Mouse (Mus musculus) myocyte (in vitro differentiated cells): Measurements from ENCODE around the gene Nuak1. TPM values are rescaled to one million over a fixed set of nuclear protein-coding genes. Genes with fewer than 3 reads are reported as not detected.

Source experiments
- H3K27me3 ChIP-seq: one replicate; pipeline ENCODE4 v1.6.1; 2011; ENCODE audit not compliant: control insufficient read depth, insufficient read depth, insufficient read length
- H3K36me3 ChIP-seq: one replicate; pipeline ENCODE4 v1.6.1; 2011; ENCODE audit not compliant: control insufficient read depth, insufficient read depth
- H3K4me2 ChIP-seq: one replicate; pipeline ENCODE4 v1.6.1; 2011; ENCODE audit warnings: low read depth, control low read depth
- H3K4me3 ChIP-seq: one replicate; pipeline ENCODE4 v1.5.1; 2011; ENCODE audit warnings: mild to moderate bottlenecking, control low read depth, moderate library complexity
- H3K79me2 ChIP-seq: one replicate; pipeline ENCODE4 v1.6.1; 2011; ENCODE audit not compliant: control insufficient read depth, insufficient read depth
- H3ac ChIP-seq: one replicate; pipeline ENCODE4 v1.6.1; 2011; ENCODE audit not compliant: control insufficient read depth, insufficient read length
- CEBPB ChIP-seq: IDR thresholded peaks from 2 replicates; pipeline ENCODE4 v1.6.1; 2011; ENCODE audit warnings: mild to moderate bottlenecking, moderate library complexity; ENCODE audit not compliant: poor library complexity, insufficient read depth, severe bottlenecking
- E2F4 ChIP-seq: IDR thresholded peaks from one replicate; pipeline ENCODE4 v1.6.1; 2011; ENCODE audit warnings: mild to moderate bottlenecking, control low read depth, moderate library complexity; ENCODE audit not compliant: insufficient read depth
- MAX ChIP-seq: IDR thresholded peaks from one replicate; pipeline ENCODE4 v1.6.1; 2011; ENCODE audit warnings: low read depth, mild to moderate bottlenecking, control low read depth
- MYOD1 ChIP-seq, 3 experiments: IDR thresholded peaks; one replicate each; pipeline ENCODE4 v1.6.1; 2011; ENCODE audit warnings: control low read depth in 2 of 3, low read depth in 2 of 3, mild to moderate bottlenecking in 2 of 3, moderate library complexity in 1 of 3; ENCODE audit not compliant: insufficient read length in 2 of 3, control insufficient read depth in 1 of 3
- MYOG ChIP-seq, 3 experiments: IDR thresholded peaks; one replicate each; pipeline ENCODE4 v1.6.1; 2011; ENCODE audit warnings: control low read depth in 2 of 3, low read depth in 2 of 3, mild to moderate bottlenecking in 2 of 3; ENCODE audit not compliant: insufficient read length in 2 of 3, control insufficient read depth in 1 of 3, insufficient read depth in 1 of 3
- POLR2A ChIP-seq: IDR thresholded peaks from one replicate; pipeline ENCODE4 v1.6.1; 2011; ENCODE audit warnings: low read depth, mild to moderate bottlenecking, control low read depth, moderate library complexity; ENCODE audit not compliant: insufficient read length
- POLR2AphosphoS2 ChIP-seq: IDR thresholded peaks from one replicate; pipeline ENCODE4 v1.6.1; 2011; ENCODE audit warnings: low read depth, control low read depth; ENCODE audit not compliant: insufficient read length
- REST ChIP-seq: IDR thresholded peaks from one replicate; pipeline ENCODE4 v1.6.1; 2011; ENCODE audit warnings: mild to moderate bottlenecking, control low read depth, moderate library complexity; ENCODE audit not compliant: insufficient read depth, insufficient read length
- SRF ChIP-seq: IDR thresholded peaks from one replicate; pipeline ENCODE4 v1.6.1; 2011; ENCODE audit warnings: low read depth; ENCODE audit not compliant: control insufficient read depth, insufficient read length
- TCF12 ChIP-seq: IDR thresholded peaks from one replicate; pipeline ENCODE4 v1.6.1; 2011; ENCODE audit warnings: mild to moderate bottlenecking, control low read depth; ENCODE audit not compliant: poor library complexity, insufficient read depth, severe bottlenecking
- TCF3 ChIP-seq: IDR thresholded peaks from one replicate; pipeline ENCODE4 v1.6.1; 2011; ENCODE audit warnings: low read depth, control low read depth; ENCODE audit not compliant: insufficient read length
- USF1 ChIP-seq: IDR thresholded peaks from one replicate; pipeline ENCODE4 v1.6.1; 2011; ENCODE audit warnings: low read depth, mild to moderate bottlenecking, control low read depth, moderate library complexity
- polyA plus RNA-seq: library from polyadenylated mRNA; unstranded; fragments of >200 nt; fragmentation: generic; extraction: Trizol; gene quantifications from one replicate; pipeline ENCODE4 v1.2.1, GENCODE M21; 2012; ENCODE audit warnings: missing spikeins

The Nuak1 gene
- 21.8 TPM for polyA plus RNA-seq

DNA sequence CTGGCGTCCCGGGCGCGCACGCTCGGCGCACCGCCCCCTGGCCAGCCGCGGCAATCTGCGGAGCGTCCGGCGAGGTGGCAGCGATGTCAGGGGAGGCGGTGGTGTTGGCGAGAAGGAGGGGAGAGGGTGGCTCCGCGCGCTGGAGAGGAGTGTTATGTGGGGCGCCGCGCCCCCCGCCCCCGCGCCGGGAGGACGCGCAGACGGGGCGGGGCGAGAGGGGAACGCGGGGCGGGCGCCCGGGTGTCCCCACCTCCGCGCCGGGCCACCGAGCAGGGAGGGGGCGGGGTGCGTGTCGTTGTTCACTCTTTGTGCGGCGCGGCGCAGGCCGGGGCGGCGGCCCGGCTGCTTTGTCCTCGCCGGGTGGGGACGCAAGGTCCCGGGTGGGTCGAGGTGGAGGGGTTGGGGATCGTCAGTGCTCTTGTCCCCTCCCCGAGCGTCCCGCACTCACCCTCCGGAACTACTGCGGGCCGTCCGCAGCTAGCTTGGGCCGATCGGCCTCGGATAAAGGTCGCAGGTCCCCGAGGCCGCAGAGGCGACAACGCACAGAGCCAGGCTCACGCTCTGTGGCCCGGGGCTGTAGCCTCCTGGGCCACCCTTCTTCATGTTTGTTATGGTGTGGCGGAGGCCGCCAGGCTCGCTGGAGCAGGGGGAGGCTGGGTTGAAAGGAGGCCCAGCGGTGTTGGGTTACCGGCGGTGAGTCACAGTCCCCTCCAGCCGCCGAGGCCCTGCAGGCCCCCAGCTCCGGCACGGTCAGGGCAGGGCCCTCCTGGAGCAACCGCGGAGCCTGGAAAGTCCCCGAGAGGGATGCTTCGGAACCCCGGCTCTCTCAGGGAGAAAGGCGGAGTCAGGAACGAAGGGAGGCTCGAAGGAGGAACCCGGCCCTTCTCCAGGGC is at the start of gene Nuak1:
TSS of gene Nuak1 (minus strand) at position 57 of the 893 bp plus-strand sequence.
- H3K36me3 ChIP-seq = no peaks in the 10 kb centered on the region
- peak within 1 kb of the TSS; percentile 67 for H3ac ChIP-seq
- H3K4me3 ChIP-seq = peak within 1 kb of the TSS; percentile 75
- H3K79me2 ChIP-seq = peaks cover 31% of the 10 kb centered on the region
- H3K27me3 ChIP-seq = no peaks in the 10 kb centered on the region
- H3K4me2 ChIP-seq = peak within 1 kb of the TSS; percentile 91
- TF ChIP-seq MYOD1 (IDR thresholded peaks at IDR 0.05; ENCODE audit: control insufficient read depth in 1 of 3, insufficient read length in 2 of 3, low read depth in 2 of 3) (peak in 1 of 3 experiments; percentile 64), USF1 (no peak), E2F4 (no peak), POLR2AphosphoS2 (peak; percentile 61), SRF (peak; percentile 42), MAX (no peak), TCF3 (no peak), REST (no peak), MYOG (IDR thresholded peaks at IDR 0.05; ENCODE audit: control insufficient read depth in 1 of 3, insufficient read depth in 1 of 3, insufficient read length in 2 of 3, low read depth in 2 of 3) (peak in 2 of 3 experiments; percentile 41 to 43), TCF12 (no peak), CEBPB (no peak), POLR2A (peak; percentile 86)

DNA sequence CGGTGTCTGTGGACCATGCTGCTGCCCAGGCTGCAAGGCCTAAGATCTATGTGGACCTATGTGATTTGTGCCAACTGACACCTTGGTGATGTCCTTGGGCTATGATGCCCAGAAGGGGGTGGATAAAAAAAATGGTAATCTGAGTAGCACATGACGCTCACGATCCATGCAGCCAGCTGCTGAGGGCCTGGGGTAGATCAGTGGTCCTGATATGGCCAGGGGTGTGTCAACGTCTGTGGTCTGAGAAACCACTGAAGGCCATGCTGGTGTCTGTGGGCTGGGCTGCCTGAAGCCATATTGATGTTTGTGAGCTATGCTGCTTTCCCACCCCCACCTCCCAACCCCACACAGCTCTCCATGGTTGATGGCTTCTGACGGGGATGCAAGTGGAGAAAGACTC is 49.7 kb upstream of the Nuak1 start:
- TF ChIP-seq MYOG (IDR thresholded peaks at IDR 0.05; ENCODE audit: control insufficient read depth in 1 of 3, insufficient read depth in 1 of 3, insufficient read length in 2 of 3, low read depth in 2 of 3) = peak in 2 of 3 experiments; percentile 72 to 85
- no peak for TF ChIP-seq TCF12
- peak in 2 of 3 experiments; percentile 69 to 80 for TF ChIP-seq MYOD1 (IDR thresholded peaks at IDR 0.05; ENCODE audit: control insufficient read depth in 1 of 3, insufficient read length in 2 of 3, low read depth in 2 of 3)
- peak; percentile 32 for TF ChIP-seq TCF3
- no peaks in the 10 kb centered on the region for H3K36me3 ChIP-seq
- H3ac ChIP-seq = no peak overlapping the region
- no peak overlapping the region for H3K4me2 ChIP-seq
- H3K27me3 ChIP-seq = no peaks in the 10 kb centered on the region
- H3K79me2 ChIP-seq = no peaks in the 10 kb centered on the region
- no peak overlapping the region for H3K4me3 ChIP-seq

DNA sequence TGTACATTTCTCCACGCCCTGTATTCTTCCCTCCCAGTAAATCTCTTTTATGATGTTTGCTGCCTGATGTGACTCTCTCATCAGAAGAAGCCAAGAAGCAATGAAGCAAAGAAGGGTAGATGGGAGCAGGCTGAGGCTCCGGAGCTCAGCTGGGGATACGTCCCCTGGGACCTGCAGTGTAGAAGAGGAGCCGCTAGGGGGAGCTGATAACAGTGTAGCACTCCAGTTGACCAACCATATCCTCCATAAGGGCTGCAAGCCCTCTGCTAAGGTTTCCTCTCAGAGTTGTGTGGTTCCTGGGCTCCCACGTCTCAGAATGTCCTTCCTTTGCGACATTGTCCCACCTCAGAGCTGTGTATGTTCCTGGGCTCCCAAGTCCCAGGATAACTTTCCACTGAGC is 47.9 kb upstream of the Nuak1 start:
- Histone ChIP-seq H3K4me2 (no peak overlapping the region), H3K4me3 (no peak overlapping the region), H3ac (no peak overlapping the region), H3K36me3 (no peaks in the 10 kb centered on the region), H3K79me2 (no peaks in the 10 kb centered on the region), H3K27me3 (no peaks in the 10 kb centered on the region)
- TF ChIP-seq E2F4 (no peak), MAX (no peak), USF1 (no peak), CEBPB (no peak), MYOG (IDR thresholded peaks at IDR 0.05; ENCODE audit: control insufficient read depth in 1 of 3, insufficient read depth in 1 of 3, insufficient read length in 2 of 3, low read depth in 2 of 3) (no peak), REST (no peak), SRF (no peak), POLR2A (no peak), POLR2AphosphoS2 (no peak), TCF12 (no peak), TCF3 (no peak), MYOD1 (IDR thresholded peaks at IDR 0.05; ENCODE audit: control insufficient read depth in 1 of 3, insufficient read length in 2 of 3, low read depth in 2 of 3) (no peak)

DNA sequence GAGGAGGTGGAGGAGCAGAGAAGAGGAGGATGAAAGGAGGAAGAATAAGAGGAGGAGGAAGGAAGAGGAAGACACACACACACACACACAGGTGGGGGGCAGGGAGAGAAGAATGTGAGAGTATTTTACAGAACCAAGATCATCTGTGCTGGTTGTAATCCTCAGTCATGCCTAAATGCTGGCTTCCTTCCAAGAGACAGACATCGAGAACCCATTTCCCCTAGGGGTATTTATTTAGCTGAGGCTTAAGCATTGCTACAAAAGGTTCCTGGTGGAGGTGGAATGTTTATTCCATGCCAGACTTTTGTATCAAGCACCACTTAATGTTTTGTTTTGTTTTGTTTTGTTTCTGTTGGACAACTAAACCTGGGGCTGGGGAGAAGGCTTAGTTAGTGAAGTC is 44.3 kb upstream of the Nuak1 start:
- TF ChIP-seq TCF3 (no peak), POLR2A (no peak), E2F4 (no peak), MAX (no peak), USF1 (no peak), REST (no peak), MYOD1 (IDR thresholded peaks at IDR 0.05; ENCODE audit: control insufficient read depth in 1 of 3, insufficient read length in 2 of 3, low read depth in 2 of 3) (no peak), CEBPB (no peak), TCF12 (no peak), POLR2AphosphoS2 (no peak), SRF (no peak), MYOG (IDR thresholded peaks at IDR 0.05; ENCODE audit: control insufficient read depth in 1 of 3, insufficient read depth in 1 of 3, insufficient read length in 2 of 3, low read depth in 2 of 3) (no peak)
- H3K4me3 ChIP-seq = no peak overlapping the region

More for the DNA sequence above, 44.3 kb upstream of the Nuak1 start:
- no peak overlapping the region for H3K4me2 ChIP-seq
- no peaks in the 10 kb centered on the region for H3K27me3 ChIP-seq
- H3K79me2 ChIP-seq = no peaks in the 10 kb centered on the region
- no peaks in the 10 kb centered on the region for H3K36me3 ChIP-seq
- H3ac ChIP-seq = no peak overlapping the region
